Mouse (Mus musculus): Measurements from ENCODE around the gene 4930407I10Rik. TPM values are rescaled to one million over a fixed set of nuclear protein-coding genes. Genes with fewer than 3 reads are reported as not detected.

4930407I10Rik gene
- polyA plus RNA-seq, 1 experiment = not detected

- TF ChIP-seq FOSL1 (IDR thresholded peaks at IDR 0.05; ENCODE audit: insufficient read depth, low read length, poor library complexity, severe bottlenecking) (no peak), CEBPB (IDR thresholded peaks at IDR 0.05; ENCODE audit: low read depth) (no peak), USF1 (IDR thresholded peaks at IDR 0.05; ENCODE audit: low read depth) (no peak), MYOD1 (IDR thresholded peaks at IDR 0.05; ENCODE audit: control insufficient read depth, insufficient read length, low read depth) (no peak), CTCF (IDR thresholded peaks at IDR 0.05; ENCODE audit: control insufficient read depth, insufficient read depth, insufficient read length) (no peak), MYOG (IDR thresholded peaks at IDR 0.05; ENCODE audit: control insufficient read depth, extremely low read depth, insufficient read length) (no peak), MAX (IDR thresholded peaks at IDR 0.05) (no peak)
- Histone ChIP-seq H3ac (ENCODE audit: control insufficient read depth, insufficient read length, low read depth) (no peak overlapping the region), H3K79me2 (ENCODE audit: control insufficient read depth, insufficient read depth) (no peaks in the 10 kb centered on the region), H3K79me3 (ENCODE audit: low read depth) (no peaks in the 10 kb centered on the region), H3K36me3 (ENCODE audit: control insufficient read depth, insufficient read depth) (no peaks in the 10 kb centered on the region), H3K4me3 (ENCODE audit: insufficient read depth, poor library complexity, severe bottlenecking) (no peak overlapping the region), H3K27me3 (ENCODE audit: control insufficient read depth, insufficient read depth, insufficient read length) (peaks cover 64% of the 10 kb centered on the region)
Measured at GRCm38 (mm10) chr15:82081161-82081560, 22.2 kb downstream of the 4930407I10Rik start.

- Histone ChIP-seq H3K79me3 (ENCODE audit: low read depth) (no peaks in the 10 kb centered on the region), H3K36me3 (ENCODE audit: control insufficient read depth, insufficient read depth) (no peaks in the 10 kb centered on the region), H3ac (ENCODE audit: control insufficient read depth, insufficient read length, low read depth) (no peak overlapping the region), H3K27me3 (ENCODE audit: control insufficient read depth, insufficient read depth, insufficient read length) (peaks cover 88% of the 10 kb centered on the region), H3K79me2 (ENCODE audit: control insufficient read depth, insufficient read depth) (no peaks in the 10 kb centered on the region), H3K4me3 (ENCODE audit: insufficient read depth, poor library complexity, severe bottlenecking) (no peak overlapping the region)
- TF ChIP-seq MYOG (IDR thresholded peaks at IDR 0.05; ENCODE audit: control insufficient read depth, extremely low read depth, insufficient read length) = no peak
- TF ChIP-seq CTCF (IDR thresholded peaks at IDR 0.05; ENCODE audit: control insufficient read depth, insufficient read depth, insufficient read length) = no peak
- TF ChIP-seq FOSL1 (IDR thresholded peaks at IDR 0.05; ENCODE audit: insufficient read depth, low read length, poor library complexity, severe bottlenecking) = no peak
- no peak for TF ChIP-seq CEBPB (IDR thresholded peaks at IDR 0.05; ENCODE audit: low read depth)
- no peak for TF ChIP-seq MAX (IDR thresholded peaks at IDR 0.05)
- no peak for TF ChIP-seq MYOD1 (IDR thresholded peaks at IDR 0.05; ENCODE audit: control insufficient read depth, insufficient read length, low read depth)
- TF ChIP-seq USF1 (IDR thresholded peaks at IDR 0.05; ENCODE audit: low read depth) = no peak
Measured at GRCm38 (mm10) chr15:82085606-82086005, 26.7 kb downstream of the 4930407I10Rik start.

- TF ChIP-seq CTCF (IDR thresholded peaks at IDR 0.05; ENCODE audit: control insufficient read depth, insufficient read depth, insufficient read length) (no peak), FOSL1 (IDR thresholded peaks at IDR 0.05; ENCODE audit: insufficient read depth, low read length, poor library complexity, severe bottlenecking) (no peak), USF1 (IDR thresholded peaks at IDR 0.05; ENCODE audit: low read depth) (no peak), MAX (IDR thresholded peaks at IDR 0.05) (no peak), MYOG (IDR thresholded peaks at IDR 0.05; ENCODE audit: control insufficient read depth, extremely low read depth, insufficient read length) (no peak), CEBPB (IDR thresholded peaks at IDR 0.05; ENCODE audit: low read depth) (no peak), MYOD1 (IDR thresholded peaks at IDR 0.05; ENCODE audit: control insufficient read depth, insufficient read length, low read depth) (no peak)
- Histone ChIP-seq H3K27me3 (ENCODE audit: control insufficient read depth, insufficient read depth, insufficient read length) (peaks cover 88% of the 10 kb centered on the region), H3K4me3 (ENCODE audit: insufficient read depth, poor library complexity, severe bottlenecking) (no peak overlapping the region)
Measured at GRCm38 (mm10) chr15:82086131-82086530, 27.2 kb downstream of the 4930407I10Rik start.

GRCm38 (mm10) chr15:82087266-82087665 lies 28.3 kb downstream of the 4930407I10Rik start:
- Histone ChIP-seq H3ac (ENCODE audit: control insufficient read depth, insufficient read length, low read depth) (no peak overlapping the region), H3K79me3 (ENCODE audit: low read depth) (no peaks in the 10 kb centered on the region), H3K4me3 (ENCODE audit: insufficient read depth, poor library complexity, severe bottlenecking) (no peak overlapping the region), H3K27me3 (ENCODE audit: control insufficient read depth, insufficient read depth, insufficient read length) (peaks cover 88% of the 10 kb centered on the region), H3K79me2 (ENCODE audit: control insufficient read depth, insufficient read depth) (no peaks in the 10 kb centered on the region), H3K36me3 (ENCODE audit: control insufficient read depth, insufficient read depth) (no peaks in the 10 kb centered on the region)
- TF ChIP-seq USF1 (IDR thresholded peaks at IDR 0.05; ENCODE audit: low read depth) = no peak
- TF ChIP-seq MAX (IDR thresholded peaks at IDR 0.05) = no peak
- no peak for TF ChIP-seq MYOG (IDR thresholded peaks at IDR 0.05; ENCODE audit: control insufficient read depth, extremely low read depth, insufficient read length)
- no peak for TF ChIP-seq MYOD1 (IDR thresholded peaks at IDR 0.05; ENCODE audit: control insufficient read depth, insufficient read length, low read depth)
- no peak for TF ChIP-seq CTCF (IDR thresholded peaks at IDR 0.05; ENCODE audit: control insufficient read depth, insufficient read depth, insufficient read length)
- no peak for TF ChIP-seq CEBPB (IDR thresholded peaks at IDR 0.05; ENCODE audit: low read depth)
- TF ChIP-seq FOSL1 (IDR thresholded peaks at IDR 0.05; ENCODE audit: insufficient read depth, low read length, poor library complexity, severe bottlenecking) = no peak

More at GRCm38 (mm10) chr15:82086131-82086530, 27.2 kb downstream of the 4930407I10Rik start:
- Histone ChIP-seq H3K79me2 (ENCODE audit: control insufficient read depth, insufficient read depth) (no peaks in the 10 kb centered on the region), H3K79me3 (ENCODE audit: low read depth) (no peaks in the 10 kb centered on the region), H3ac (ENCODE audit: control insufficient read depth, insufficient read length, low read depth) (no peak overlapping the region), H3K36me3 (ENCODE audit: control insufficient read depth, insufficient read depth) (no peaks in the 10 kb centered on the region)

- H3K27me3 ChIP-seq (ENCODE audit: control insufficient read depth, insufficient read depth, insufficient read length) = peaks cover 69% of the 10 kb centered on the region
- H3K79me3 ChIP-seq (ENCODE audit: low read depth) = no peaks in the 10 kb centered on the region
- H3K4me3 ChIP-seq (ENCODE audit: insufficient read depth, poor library complexity, severe bottlenecking) = no peak overlapping the region
- H3K79me2 ChIP-seq (ENCODE audit: control insufficient read depth, insufficient read depth) = no peaks in the 10 kb centered on the region
- H3ac ChIP-seq (ENCODE audit: control insufficient read depth, insufficient read length, low read depth) = no peak overlapping the region
- H3K36me3 ChIP-seq (ENCODE audit: control insufficient read depth, insufficient read depth) = no peaks in the 10 kb centered on the region
- TF ChIP-seq MYOD1 (IDR thresholded peaks at IDR 0.05; ENCODE audit: control insufficient read depth, insufficient read length, low read depth) (no peak), CTCF (IDR thresholded peaks at IDR 0.05; ENCODE audit: control insufficient read depth, insufficient read depth, insufficient read length) (no peak), MYOG (IDR thresholded peaks at IDR 0.05; ENCODE audit: control insufficient read depth, extremely low read depth, insufficient read length) (no peak), USF1 (IDR thresholded peaks at IDR 0.05; ENCODE audit: low read depth) (no peak)
Measured at GRCm38 (mm10) chr15:82091061-82091460, 32.1 kb downstream of the 4930407I10Rik start.
